8 mouse cellular contexts compared by ENCODE assay signal in the genomic region with DNA sequence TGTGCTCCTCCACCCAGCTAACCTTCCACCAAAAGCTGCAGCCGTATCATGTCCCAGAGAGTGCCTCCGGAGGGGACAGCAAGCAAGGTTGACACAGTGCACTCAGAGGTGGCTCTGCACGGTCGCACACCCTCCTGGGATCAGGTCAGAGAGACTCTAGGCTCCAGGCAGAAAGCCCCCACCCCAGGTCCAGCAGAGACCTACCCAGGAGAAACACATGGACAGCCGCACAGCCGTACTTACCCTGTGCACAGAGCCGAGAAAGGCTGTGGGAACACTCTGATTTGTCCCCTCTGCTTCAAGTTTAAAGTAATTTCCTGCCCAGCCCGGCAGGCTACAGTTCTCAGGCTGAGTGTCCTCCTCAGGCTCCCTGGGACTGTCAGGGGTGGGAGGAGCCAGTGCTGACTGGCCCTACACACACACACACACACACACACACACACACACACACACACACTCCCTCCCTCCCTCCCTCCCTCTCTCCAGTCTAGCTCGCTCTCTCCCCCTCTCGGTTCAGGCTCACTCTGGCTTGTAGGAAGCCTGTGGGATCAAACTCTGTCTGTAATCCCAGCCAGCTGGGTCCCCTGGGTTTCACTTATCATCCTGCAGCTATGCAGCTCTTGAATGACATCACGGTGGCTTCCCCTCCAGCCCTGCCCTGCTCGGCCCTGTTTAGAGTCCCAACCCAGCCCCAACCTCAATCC.
A peak's percentile ranks its signal among the peaks of the same experiment; 100 is the strongest.
DNase-seq lines count a peak whose midpoint lies in the region; ATAC-seq and TF ChIP-seq lines count a peak whose summit lies in the region.

No protein-coding gene starts in this region.

- no peak overlapping the region for H3K9ac ChIP-seq in CH12.LX (ENCODE audit: insufficient read depth, low read depth)
- 0 out of 2 replicates have a peak overlapping the region, but pooled peaks have one; percentile 13 for H3K9ac ChIP-seq in forebrain, embryonic 16.5 days (replicated peaks; ENCODE audit: low read depth, low read length)

- peak; percentile 77 for ATAC-seq in forebrain, embryonic 16.5 days

- TF ChIP-seq POLR2A in CH12.LX (IDR thresholded peaks at IDR 0.05; ENCODE audit: low read depth, low read length), result no peak
- TF ChIP-seq POLR2A in small intestine, adult 2 months (IDR thresholded peaks at IDR 0.05; ENCODE audit: low read depth, low read length), result no peak

- dilution Hi-C loops in CH12.LX (cut with MboI; ENCODE audit: extremely low pct_ligation_motif_present, extremely low pct_unique_long_range_greater_than_20kb, low sequenced_read_pairs), result no loop called here

- peaks cover 0 to 30% of the 10 kb centered on the region in 2 experiments; a peak in 2 of 4 replicates for H3K4me1 ChIP-seq in CH12.LX (ENCODE audit: control insufficient read depth in 1 of 2, insufficient read depth in 2 of 2)
- peaks cover 14% of the 10 kb centered on the region for H3K4me1 ChIP-seq in forebrain, embryonic 16.5 days (replicated peaks; ENCODE audit: control insufficient read depth, insufficient read depth, low read length)
- H3K4me1 ChIP-seq in small intestine, adult 2 months (ENCODE audit: control insufficient read depth, insufficient read depth, insufficient read length, low read length), result peaks cover 2% of the 10 kb centered on the region; the same call in 1 of the 2 replicates

- H3K27me3 ChIP-seq in CH12.LX (replicated peaks), result no peaks in the 10 kb centered on the region
- no peaks in the 10 kb centered on the region for H3K27me3 ChIP-seq in forebrain, embryonic 16.5 days (replicated peaks; ENCODE audit: control insufficient read depth, insufficient read depth, low read length)
- H3K27me3 ChIP-seq in small intestine, adult 2 months (ENCODE audit: control insufficient read depth, insufficient read depth, low read length), result no peaks in the 10 kb centered on the region

- TF ChIP-seq EP300 in CH12.LX (IDR thresholded peaks at IDR 0.05; ENCODE audit: low read length), result no peak

- peak; percentile 37 for DNase-seq in CH12.LX (ENCODE audit: extremely low read depth)
- peak; percentile 86 for DNase-seq in adrenal gland, postnatal 10 days
- peak; percentile 93 for DNase-seq in heart, postnatal 4 days
- peak; percentile 46 for DNase-seq in layer of hippocampus, adult 9-11 months
- peak; percentile 76 to 87 for DNase-seq in lung, postnatal 4 days
- no peak for DNase-seq in frontal cortex, postnatal 14 days (ENCODE audit: low spot score in 2 of 2)

- TF ChIP-seq RAD21 in CH12.LX (IDR thresholded peaks at IDR 0.05; ENCODE audit: low read depth, low read length), result no peak

- H3K79me2 ChIP-seq in CH12.LX (replicated peaks; ENCODE audit: control insufficient read depth, extremely low read depth, insufficient read depth, poor library complexity, severe bottlenecking), result no peaks in the 10 kb centered on the region

- TF ChIP-seq CTCF in CH12.LX (conservative IDR thresholded peaks at IDR 0.05 in 1 of 2, IDR thresholded peaks at IDR 0.05 in 1 of 2; ENCODE audit: low read depth in 2 of 2, low read length in 2 of 2), result peak in 1 of 2 experiments; percentile 4; a peak in 1 of 4 replicates
- TF ChIP-seq CTCF in small intestine, adult 2 months (IDR thresholded peaks at IDR 0.05; ENCODE audit: extremely low read depth, insufficient read length, insufficient replicate concordance, low read depth, low read length), result no peak

- H3K27ac ChIP-seq in CH12.LX (ENCODE audit: insufficient read depth, low read depth), result no peak overlapping the region
- peak overlapping the region; percentile 60 for H3K27ac ChIP-seq in forebrain, embryonic 16.5 days (ENCODE audit: low read length)
- H3K27ac ChIP-seq in small intestine, adult 2 months (ENCODE audit: insufficient read depth, low read depth, low read length), result peak overlapping the region; percentile 85

- H3K4me3 ChIP-seq in CH12.LX (replicated peaks in 1 of 3; ENCODE audit: low read depth in 2 of 3, low read length in 2 of 3, poor library complexity in 1 of 3), result peak overlapping the region in 1 of 3 experiments; percentile 18
- 0 out of 2 replicates have a peak overlapping the region, but pooled peaks have one; percentile 8 for H3K4me3 ChIP-seq in forebrain, embryonic 16.5 days (replicated peaks; ENCODE audit: low read length)
- H3K4me3 ChIP-seq in small intestine, adult 2 months (ENCODE audit: low read depth, low read length), result peak overlapping the region; percentile 50

- no peaks in the 10 kb centered on the region for H3K9me3 ChIP-seq in CH12.LX (replicated peaks; ENCODE audit: low read length)
- H3K9me3 ChIP-seq in forebrain, embryonic 16.5 days (ENCODE audit: control insufficient read depth, low read length), result no peaks in the 10 kb centered on the region

- 19% methylated on average over 12 of the region's 12 CpGs for WGBS in forebrain, embryonic 16.5 days
- 14% methylated on average over 12 of the region's 12 CpGs for WGBS in small intestine, adult 2 months

- in situ Hi-C loops in CH12.LX (cut with MboI; ENCODE audit: low pct_ligation_motif_present, low pct_unique_long_range_greater_than_20kb, low sequenced_read_pairs), result no loop called here

- H3K4me2 ChIP-seq in CH12.LX (ENCODE audit: insufficient read depth, low read depth, poor library complexity, severe bottlenecking), result no peak overlapping the region
- peak overlapping the region; percentile 13; the same call in 1 of the 2 replicates for H3K4me2 ChIP-seq in forebrain, embryonic 16.5 days (ENCODE audit: low read length)

- no peaks in the 10 kb centered on the region for H3K36me3 ChIP-seq in CH12.LX (replicated peaks in 1 of 2; ENCODE audit: control insufficient read depth in 1 of 2, insufficient read depth in 1 of 2, low read length in 1 of 2)
- no peaks in the 10 kb centered on the region for H3K36me3 ChIP-seq in forebrain, embryonic 16.5 days (ENCODE audit: control insufficient read depth, insufficient read depth)
- H3K36me3 ChIP-seq in small intestine, adult 2 months (ENCODE audit: control insufficient read depth, insufficient read depth, low read length), result no peaks in the 10 kb centered on the region

TF ChIP-seq in CH12.LX, 34 proteins besides CTCF, POLR2A, EP300 and RAD21:
- no peak for TF ChIP-seq SMC3 (IDR thresholded peaks at IDR 0.05; ENCODE audit: low read depth, low read length)

Comparison
In these comparisons a context has a peak if more than half of its experiments do, and no peak if none do; other contexts are left out.
1. DNase-seq: peak in CH12.LX (single experiment), adrenal gland, postnatal 10 days (single experiment), heart, postnatal 4 days (single experiment), layer of hippocampus, adult 9-11 months (single experiment) and lung, postnatal 4 days (2 of 2); none in frontal cortex, postnatal 14 days (0 of 2).